Mouse (Mus musculus): Measurements from ENCODE around the gene Rimbp2. TPM values are rescaled to one million over a fixed set of nuclear protein-coding genes. Genes with fewer than 3 reads are reported as not detected.

The Rimbp2 gene
- polyA plus RNA-seq, 1 experiment from 2014 or later = 0.37 TPM

DNA sequence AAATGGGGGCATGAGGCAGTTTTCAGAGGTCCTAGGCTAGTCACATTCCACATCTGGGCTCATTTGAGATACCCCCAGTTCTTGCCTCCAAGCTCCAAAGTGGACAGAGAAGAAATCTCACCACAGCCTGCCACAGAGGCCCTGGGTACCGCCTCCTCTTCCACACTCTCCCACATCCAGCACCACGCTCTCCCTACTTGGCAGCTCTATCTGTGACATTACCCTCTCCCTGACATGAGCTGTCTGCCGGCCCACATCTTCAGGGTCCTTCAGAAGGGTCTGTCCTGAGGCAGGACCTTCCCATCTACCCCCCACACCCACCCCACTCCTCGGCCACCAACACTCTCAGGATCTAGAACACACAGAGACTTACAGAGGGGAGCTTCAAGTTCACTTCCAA, 1.8 kb downstream of the Rimbp2 start:
- ATAC-seq (replicated peaks; ENCODE audit: low FRiP score) (no peak), DNase-seq (ENCODE audit: low spot score) (no peak)
- H3K4me2 ChIP-seq = no peak overlapping the region
- no peaks in the 10 kb centered on the region for H3K4me1 ChIP-seq (replicated peaks; ENCODE audit: control insufficient read depth, insufficient read depth, low read length)
- H3K9ac ChIP-seq (ENCODE audit: low read depth, low read length) = no peak overlapping the region
- no peaks in the 10 kb centered on the region for H3K9me3 ChIP-seq (ENCODE audit: control insufficient read depth, low read length)
- no peak overlapping the region for H3K27ac ChIP-seq (ENCODE audit: low read depth, low read length)
- H3K27me3 ChIP-seq (replicated peaks; ENCODE audit: control insufficient read depth, insufficient read depth, low read length) = peaks cover 15% of the 10 kb centered on the region
- H3K36me3 ChIP-seq (ENCODE audit: control insufficient read depth, insufficient read depth, low read length) = no peaks in the 10 kb centered on the region
- 33% methylated on average over 4 of the region's 4 CpGs for WGBS
- H3K4me3 ChIP-seq (ENCODE audit: low read depth, low read length) = no peak overlapping the region

DNA sequence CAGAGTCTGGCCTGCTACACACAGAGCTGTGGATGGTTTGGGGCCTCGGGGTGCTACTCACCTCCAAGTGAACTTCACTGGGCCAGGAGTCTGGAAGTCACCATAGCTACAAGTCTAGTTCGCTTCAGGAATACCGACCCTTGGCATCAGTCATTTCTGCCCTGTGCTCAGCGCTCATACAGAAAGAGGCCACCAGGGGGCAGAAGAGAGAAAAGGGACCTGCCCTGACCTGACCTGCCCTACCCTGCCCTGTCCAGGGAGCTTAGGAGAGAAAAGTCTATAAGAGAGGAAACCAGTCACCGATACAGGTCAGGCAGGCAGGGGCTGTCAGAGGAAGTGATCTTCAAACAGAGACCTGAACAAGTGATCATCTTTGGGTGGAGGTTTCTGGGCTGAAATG, 6.2 kb downstream of the Rimbp2 start:
- H3K4me3 ChIP-seq (ENCODE audit: low read depth, low read length) = no peak overlapping the region
- no peak overlapping the region for H3K27ac ChIP-seq (ENCODE audit: low read depth, low read length)
- no peak for ATAC-seq (replicated peaks; ENCODE audit: low FRiP score)
- no peaks in the 10 kb centered on the region for H3K9me3 ChIP-seq (ENCODE audit: control insufficient read depth, low read length)
- DNase-seq (ENCODE audit: low spot score) = no peak
- H3K9ac ChIP-seq (ENCODE audit: low read depth, low read length) = no peak overlapping the region
- 67% methylated on average over 5 of the region's 5 CpGs for WGBS
- H3K4me1 ChIP-seq (replicated peaks; ENCODE audit: control insufficient read depth, insufficient read depth, low read length) = no peaks in the 10 kb centered on the region
- no peak overlapping the region for H3K4me2 ChIP-seq
- no peaks in the 10 kb centered on the region for H3K36me3 ChIP-seq (ENCODE audit: control insufficient read depth, insufficient read depth, low read length)
- H3K27me3 ChIP-seq (replicated peaks; ENCODE audit: control insufficient read depth, insufficient read depth, low read length) = peaks cover 3% of the 10 kb centered on the region

DNA sequence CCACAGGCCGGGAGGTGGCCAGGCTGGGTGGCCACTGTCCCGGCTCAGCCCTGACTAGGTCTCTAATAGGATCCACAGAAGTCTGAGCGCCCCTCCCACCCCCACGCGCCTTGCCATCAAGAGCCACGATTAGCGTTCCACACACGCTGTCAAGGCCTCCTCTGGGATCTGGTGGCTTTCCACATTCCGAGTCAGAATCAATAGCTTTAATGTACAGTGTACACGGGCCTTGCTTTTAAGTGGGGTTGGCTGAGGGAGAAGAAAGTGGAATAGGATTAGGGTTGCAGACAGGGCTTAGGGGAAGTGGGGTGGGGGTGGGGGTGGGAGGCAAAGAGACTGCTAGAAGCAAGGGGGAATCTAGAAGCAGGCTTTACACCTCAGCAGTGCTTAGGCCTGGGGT, 12.8 kb downstream of the Rimbp2 start:
- H3K4me2 ChIP-seq = no peak overlapping the region
- H3K9ac ChIP-seq (ENCODE audit: low read depth, low read length) = no peak overlapping the region
- H3K4me1 ChIP-seq (replicated peaks; ENCODE audit: control insufficient read depth, insufficient read depth, low read length) = no peaks in the 10 kb centered on the region
- H3K27me3 ChIP-seq (replicated peaks; ENCODE audit: control insufficient read depth, insufficient read depth, low read length) = no peaks in the 10 kb centered on the region
- no peaks in the 10 kb centered on the region for H3K9me3 ChIP-seq (ENCODE audit: control insufficient read depth, low read length)
- WGBS = 69% methylated on average over 10 of the region's 10 CpGs
- H3K27ac ChIP-seq (ENCODE audit: low read depth, low read length) = no peak overlapping the region
- no peaks in the 10 kb centered on the region for H3K36me3 ChIP-seq (ENCODE audit: control insufficient read depth, insufficient read depth, low read length)
- DNase-seq (ENCODE audit: low spot score) = no peak
- no peak overlapping the region for H3K4me3 ChIP-seq (ENCODE audit: low read depth, low read length)
- no peak for ATAC-seq (replicated peaks; ENCODE audit: low FRiP score)

DNA sequence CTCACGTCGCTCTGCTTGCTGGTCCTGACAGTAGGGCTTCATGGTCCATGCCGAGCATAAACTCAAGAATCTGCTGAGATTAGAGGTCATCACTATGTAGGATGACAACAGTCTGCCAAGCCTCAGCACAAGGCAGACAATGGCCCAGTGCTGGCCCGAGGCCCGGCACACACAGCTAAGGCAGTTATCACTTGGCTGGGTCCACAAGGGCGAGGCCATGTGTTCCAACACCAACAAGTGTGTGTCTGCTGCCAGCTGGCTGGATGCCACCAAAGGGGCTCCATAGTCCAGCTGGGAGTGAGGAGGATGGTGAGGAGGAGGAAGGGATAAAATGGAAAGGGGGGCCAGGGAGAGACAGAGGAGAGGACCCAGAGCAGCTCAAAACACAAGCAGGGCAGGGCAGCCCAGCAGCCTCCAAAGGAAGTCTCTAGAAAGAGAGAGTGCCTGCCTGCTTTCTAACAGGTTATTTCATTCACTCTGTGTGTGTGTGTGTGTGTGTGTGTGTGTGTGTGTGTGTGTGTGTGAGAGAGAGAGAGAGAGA, 17.9 kb downstream of the Rimbp2 start:
- ATAC-seq (replicated peaks; ENCODE audit: low FRiP score) (no peak), DNase-seq (ENCODE audit: low spot score) (no peak)
- H3K4me2 ChIP-seq = no peak overlapping the region
- WGBS = 82% methylated on average over 6 of the region's 6 CpGs
- no peaks in the 10 kb centered on the region for H3K9me3 ChIP-seq (ENCODE audit: control insufficient read depth, low read length)
- H3K9ac ChIP-seq (ENCODE audit: low read depth, low read length) = no peak overlapping the region
- no peaks in the 10 kb centered on the region for H3K36me3 ChIP-seq (ENCODE audit: control insufficient read depth, insufficient read depth, low read length)
- H3K27me3 ChIP-seq (replicated peaks; ENCODE audit: control insufficient read depth, insufficient read depth, low read length) = no peaks in the 10 kb centered on the region
- H3K4me1 ChIP-seq (replicated peaks; ENCODE audit: control insufficient read depth, insufficient read depth, low read length) = no peaks in the 10 kb centered on the region
- no peak overlapping the region for H3K4me3 ChIP-seq (ENCODE audit: low read depth, low read length)
- no peak overlapping the region for H3K27ac ChIP-seq (ENCODE audit: low read depth, low read length)

DNA sequence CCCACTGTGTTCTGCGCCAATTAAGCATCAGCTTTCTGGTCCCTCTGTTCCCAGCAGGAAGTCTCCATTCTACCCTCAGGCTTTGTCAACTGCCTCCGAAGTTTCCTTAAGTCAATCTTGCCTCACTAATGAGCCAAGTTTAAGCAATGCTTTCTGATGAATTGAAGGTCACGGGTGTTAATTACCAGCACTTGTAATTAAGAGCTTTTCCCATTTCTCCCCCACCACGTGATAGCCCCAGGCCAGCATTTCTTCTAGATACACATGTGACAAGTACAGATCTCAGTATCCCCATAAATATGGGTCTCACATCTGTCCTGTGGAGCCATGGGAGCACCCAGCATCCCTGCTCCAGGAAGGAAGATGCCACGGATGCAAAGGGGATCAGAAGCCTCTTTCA, 20.5 kb downstream of the Rimbp2 start:
- ATAC-seq (replicated peaks; ENCODE audit: low FRiP score) (no peak), DNase-seq (ENCODE audit: low spot score) (no peak)
- 62% methylated on average over 5 of the region's 5 CpGs for WGBS
- H3K9me3 ChIP-seq (ENCODE audit: control insufficient read depth, low read length) = no peaks in the 10 kb centered on the region
- H3K27me3 ChIP-seq (replicated peaks; ENCODE audit: control insufficient read depth, insufficient read depth, low read length) = no peaks in the 10 kb centered on the region
- H3K4me1 ChIP-seq (replicated peaks; ENCODE audit: control insufficient read depth, insufficient read depth, low read length) = no peaks in the 10 kb centered on the region
- no peak overlapping the region for H3K9ac ChIP-seq (ENCODE audit: low read depth, low read length)
- no peak overlapping the region for H3K27ac ChIP-seq (ENCODE audit: low read depth, low read length)
- H3K4me2 ChIP-seq = no peak overlapping the region
- H3K36me3 ChIP-seq (ENCODE audit: control insufficient read depth, insufficient read depth, low read length) = no peaks in the 10 kb centered on the region
- no peak overlapping the region for H3K4me3 ChIP-seq (ENCODE audit: low read depth, low read length)

DNA sequence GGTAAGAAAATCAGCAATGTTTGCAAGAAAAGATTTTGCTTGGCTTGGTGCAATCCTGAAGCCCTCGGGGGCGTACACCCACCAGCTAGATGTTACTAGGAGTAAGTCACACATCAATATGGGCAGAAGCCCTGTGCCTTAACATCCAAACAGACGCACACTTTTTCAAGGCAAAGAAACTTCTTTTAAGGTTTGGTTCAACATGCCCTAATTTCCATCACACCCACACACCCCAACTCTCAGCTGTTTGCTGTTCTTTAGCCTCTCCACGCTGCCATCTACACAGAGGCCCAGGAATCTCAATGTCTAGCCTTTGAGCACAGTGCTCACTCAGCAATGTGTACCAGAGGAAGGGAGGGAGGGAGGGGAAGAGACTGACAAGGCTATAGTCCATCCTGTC, 28.2 kb downstream of the Rimbp2 start:
- Histone ChIP-seq H3K4me3 (ENCODE audit: low read depth, low read length) (no peak overlapping the region), H3K4me2 (no peak overlapping the region), H3K9ac (ENCODE audit: low read depth, low read length) (no peak overlapping the region), H3K36me3 (ENCODE audit: control insufficient read depth, insufficient read depth, low read length) (no peaks in the 10 kb centered on the region), H3K4me1 (replicated peaks; ENCODE audit: control insufficient read depth, insufficient read depth, low read length) (no peaks in the 10 kb centered on the region), H3K27me3 (replicated peaks; ENCODE audit: control insufficient read depth, insufficient read depth, low read length) (no peaks in the 10 kb centered on the region), H3K27ac (ENCODE audit: low read depth, low read length) (no peak overlapping the region), H3K9me3 (ENCODE audit: control insufficient read depth, low read length) (no peaks in the 10 kb centered on the region)
- DNase-seq (ENCODE audit: low spot score) = no peak
- ATAC-seq (replicated peaks; ENCODE audit: low FRiP score) = no peak
- 75% methylated on average over 4 of the region's 4 CpGs for WGBS

DNA sequence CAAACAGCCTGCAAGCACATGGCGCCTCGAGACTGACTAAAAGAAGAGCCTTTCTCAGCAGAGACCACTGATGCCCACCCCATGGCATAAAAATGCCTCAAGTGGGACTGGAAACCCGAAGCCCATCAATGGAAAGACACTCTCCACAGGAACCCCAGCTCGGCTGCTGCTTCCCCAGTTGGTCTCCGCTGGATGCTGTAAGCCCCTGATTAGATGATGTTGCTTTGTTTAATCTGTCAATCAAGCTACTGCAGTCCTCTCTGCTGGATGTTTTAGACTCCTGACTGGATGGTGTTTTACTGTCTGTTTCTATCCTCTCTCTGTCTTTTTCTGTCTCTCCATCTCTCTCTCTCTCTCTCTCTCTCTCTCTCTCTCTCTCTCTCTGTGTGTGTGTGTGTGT, 33.2 kb downstream of the Rimbp2 start:
- Histone ChIP-seq H3K27ac (ENCODE audit: low read depth, low read length) (no peak overlapping the region), H3K27me3 (replicated peaks; ENCODE audit: control insufficient read depth, insufficient read depth, low read length) (no peaks in the 10 kb centered on the region), H3K4me3 (ENCODE audit: low read depth, low read length) (no peak overlapping the region), H3K36me3 (ENCODE audit: control insufficient read depth, insufficient read depth, low read length) (no peaks in the 10 kb centered on the region), H3K9ac (ENCODE audit: low read depth, low read length) (no peak overlapping the region), H3K9me3 (ENCODE audit: control insufficient read depth, low read length) (no peaks in the 10 kb centered on the region), H3K4me2 (no peak overlapping the region), H3K4me1 (replicated peaks; ENCODE audit: control insufficient read depth, insufficient read depth, low read length) (no peaks in the 10 kb centered on the region)
- DNase-seq (ENCODE audit: low spot score) (no peak), ATAC-seq (replicated peaks; ENCODE audit: low FRiP score) (no peak)
- 37% methylated on average over 5 of the region's 5 CpGs for WGBS

DNA sequence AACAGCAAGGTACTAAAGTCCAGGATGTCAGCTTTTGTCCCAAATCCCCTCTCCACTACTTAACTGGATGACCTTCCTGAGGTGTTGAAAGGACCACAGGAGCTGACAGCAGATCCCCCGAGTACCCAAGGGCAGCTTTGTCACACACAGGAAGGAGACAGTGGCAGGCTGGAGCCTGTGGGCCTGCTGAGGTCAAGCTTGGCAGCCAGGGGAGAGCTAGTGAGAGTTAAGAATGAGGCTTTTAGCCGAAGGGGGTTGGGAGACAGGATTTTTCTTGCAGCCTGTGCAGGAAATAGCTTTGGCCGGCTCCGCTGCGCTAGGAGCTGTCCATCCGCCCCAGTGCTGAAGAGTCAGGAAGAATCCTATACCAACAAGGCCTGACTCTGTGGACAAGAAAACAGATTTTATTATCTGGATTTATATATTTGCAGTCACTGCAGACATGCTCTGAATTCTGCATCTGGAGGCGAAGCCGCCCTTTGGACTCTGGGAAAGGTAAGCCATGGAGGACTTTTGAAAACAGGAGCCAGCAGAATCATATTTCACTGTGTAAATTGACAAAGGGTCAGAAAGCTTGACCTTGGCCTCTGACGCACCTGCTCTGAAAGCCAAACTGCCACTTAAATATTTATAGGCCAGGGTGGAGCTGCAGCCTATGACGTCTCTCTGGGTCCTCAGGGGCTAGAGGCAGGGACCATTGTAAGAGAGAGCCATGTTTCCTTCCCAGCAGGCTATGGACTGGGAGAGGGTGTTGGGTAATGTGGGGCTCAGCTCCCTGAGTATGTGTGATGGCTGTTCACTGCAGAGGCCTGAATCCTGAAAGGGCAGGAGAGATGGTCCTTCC, 35.9 kb downstream of the Rimbp2 start:
- H3K4me3 ChIP-seq (ENCODE audit: low read depth, low read length) = no peak overlapping the region
- no peaks in the 10 kb centered on the region for H3K36me3 ChIP-seq (ENCODE audit: control insufficient read depth, insufficient read depth, low read length)
- H3K27ac ChIP-seq (ENCODE audit: low read depth, low read length) = no peak overlapping the region
- H3K9me3 ChIP-seq (ENCODE audit: control insufficient read depth, low read length) = no peaks in the 10 kb centered on the region
- WGBS = 10% methylated on average over 10 of the region's 10 CpGs
- no peaks in the 10 kb centered on the region for H3K27me3 ChIP-seq (replicated peaks; ENCODE audit: control insufficient read depth, insufficient read depth, low read length)
- no peaks in the 10 kb centered on the region for H3K4me1 ChIP-seq (replicated peaks; ENCODE audit: control insufficient read depth, insufficient read depth, low read length)
- ATAC-seq (replicated peaks; ENCODE audit: low FRiP score) (peak; percentile 41), DNase-seq (ENCODE audit: low spot score) (peak; percentile 79)
- no peak overlapping the region for H3K9ac ChIP-seq (ENCODE audit: low read depth, low read length)
- H3K4me2 ChIP-seq = peak overlapping the region; percentile 20; the same call in 1 of the 2 replicates

DNA sequence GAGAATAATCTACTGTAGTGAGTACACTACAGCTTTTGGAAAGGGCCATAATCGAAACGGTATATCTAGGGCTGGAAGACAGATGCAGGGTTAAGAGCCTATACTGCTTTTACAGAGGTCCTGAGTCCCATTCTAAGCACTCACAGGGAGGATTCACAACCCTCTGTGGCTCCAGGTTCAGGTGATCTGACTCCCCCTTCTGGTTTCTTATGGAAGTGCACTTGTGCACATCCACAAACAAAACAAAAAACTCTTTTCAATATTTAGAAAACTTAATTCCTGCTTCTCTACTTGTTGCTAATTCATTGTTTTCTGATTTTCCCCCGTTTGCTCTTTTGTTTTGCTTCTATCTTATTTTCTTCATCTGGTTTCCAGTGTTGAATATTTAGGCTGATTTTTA, 39.5 kb downstream of the Rimbp2 start:
- Histone ChIP-seq H3K4me2 (no peak overlapping the region), H3K9ac (ENCODE audit: low read depth, low read length) (no peak overlapping the region), H3K4me1 (replicated peaks; ENCODE audit: control insufficient read depth, insufficient read depth, low read length) (no peaks in the 10 kb centered on the region), H3K27me3 (replicated peaks; ENCODE audit: control insufficient read depth, insufficient read depth, low read length) (no peaks in the 10 kb centered on the region), H3K27ac (ENCODE audit: low read depth, low read length) (no peak overlapping the region), H3K4me3 (ENCODE audit: low read depth, low read length) (no peak overlapping the region), H3K36me3 (ENCODE audit: control insufficient read depth, insufficient read depth, low read length) (no peaks in the 10 kb centered on the region), H3K9me3 (ENCODE audit: control insufficient read depth, low read length) (no peaks in the 10 kb centered on the region)
- no peak for DNase-seq (ENCODE audit: low spot score)
- WGBS = 70% methylated on average over 3 of the region's 3 CpGs
- ATAC-seq (replicated peaks; ENCODE audit: low FRiP score) = no peak

All from liver, embryonic 11.5 days (tissue).